Mouse (Mus musculus) liver, postnatal 0 days (tissue): ENCODE measurements around the gene Actr2. TPM values are rescaled to one million over a fixed set of nuclear protein-coding genes. Genes with fewer than 3 reads are reported as not detected.
A peak's percentile ranks its signal among the peaks of the same experiment; 100 is the strongest.
"Not testable (repeated sequence)": the region's sequence is repeated elsewhere in the genome, so short reads cannot be mapped to it uniquely, and the experiment has no call there.

Experiments used
- ATAC-seq: fragments of 200-750 bp; cut with Nextera tagmentation; 2 replicates; pipeline ENCODE4 v1.8.0; 2017; ENCODE audit warnings: mild to moderate bottlenecking, moderate library complexity
- DNase-seq: peaks from one replicate; pipeline ENCODE4 v3.0.0-alpha.2; 2016
- H3K27ac ChIP-seq: fragments of 300-500 bp; sonication (generic); 2 replicates; pipeline ENCODE4 v1.5.1; 2014; ENCODE audit warnings: antibody characterized with exemption, moderate library complexity, mild to moderate bottlenecking, low read depth
- H3K27me3 ChIP-seq: fragments of 300-500 bp; sonication (generic); 2 replicates; pipeline ENCODE4 v1.6.1; 2014; ENCODE audit warnings: low read length, control low read depth, mixed read lengths; ENCODE audit not compliant: insufficient read depth
- H3K36me3 ChIP-seq: fragments of 300-500 bp; sonication (generic); replicated peaks from 2 replicates; pipeline ENCODE4 v1.6.1; 2014; ENCODE audit warnings: mild to moderate bottlenecking, control low read depth, low read length, moderate library complexity, mixed read lengths; ENCODE audit not compliant: insufficient read depth
- H3K4me1 ChIP-seq: fragments of 300-500 bp; sonication (generic); 2 replicates; pipeline ENCODE4 v1.6.1; 2014; ENCODE audit warnings: antibody characterized with exemption, mild to moderate bottlenecking, control low read depth; ENCODE audit not compliant: insufficient read depth
- H3K4me2 ChIP-seq: fragments of 300-500 bp; sonication (generic); 2 replicates; pipeline ENCODE4 v1.6.1; 2014; ENCODE audit warnings: low read depth, mild to moderate bottlenecking, low read length, moderate library complexity, mixed read lengths
- H3K4me3 ChIP-seq: fragments of 300-500 bp; sonication (generic); 2 replicates; pipeline ENCODE4 v1.5.1; 2014; ENCODE audit warnings: low read depth, low read length
- H3K9ac ChIP-seq: fragments of 300-500 bp; sonication (generic); replicated peaks from 2 replicates; pipeline ENCODE4 v1.6.1; 2014; ENCODE audit warnings: mild to moderate bottlenecking, moderate library complexity
- H3K9me3 ChIP-seq: fragments of 300-500 bp; sonication (generic); 2 replicates; pipeline ENCODE4 v1.6.1; 2016; ENCODE audit warnings: mild to moderate bottlenecking, control low read depth, low read length, mixed read lengths
- CTCF ChIP-seq: sonication (generic); IDR thresholded peaks from 2 replicates; pipeline ENCODE4 v1.5.1; 2016; ENCODE audit warnings: antibody characterized with exemption, low read depth
- EP300 ChIP-seq: IDR thresholded peaks from 2 replicates; pipeline ENCODE4 v1.6.1; 2016; ENCODE audit warnings: antibody characterized with exemption, low read depth, mild to moderate bottlenecking
- WGBS: fragments of 180-500 bp; shearing (Covaris S2); extraction: QIAGEN DNeasy Blood & Tissue Kit; methylation state at CpG from one replicate; pipeline ENCODE4 v1.1.7; 2014; ENCODE audit not compliant: insufficient replicate concordance; 5-methylcytosine and 5-hydroxymethylcytosine counted together
- polyA plus RNA-seq: library from polyadenylated mRNA; unstranded; fragments of >200 nt; fragmentation: Nextera tagmentation; extraction: Ambion mirVana; gene quantifications from 2 replicates; pipeline ENCODE4 v1.2.1, GENCODE M21; 2015

Actr2 gene
- polyA plus RNA-seq, 1 experiment from 2014 or later = 54.3 TPM

- H3K27ac ChIP-seq = no peak overlapping the region
- no peaks in the 10 kb centered on the region for H3K4me1 ChIP-seq
- H3K36me3 ChIP-seq = no peaks in the 10 kb centered on the region
- WGBS = 84% methylated on average over 7 of the region's 7 CpGs
- no peaks in the 10 kb centered on the region for H3K9me3 ChIP-seq
- no peak overlapping the region for H3K4me2 ChIP-seq
- DNase-seq (no peak), ATAC-seq (no peak)
- TF ChIP-seq EP300 = no peak
- no peak for TF ChIP-seq CTCF
- no peaks in the 10 kb centered on the region for H3K27me3 ChIP-seq
- no peak overlapping the region for H3K4me3 ChIP-seq
- no peak overlapping the region for H3K9ac ChIP-seq
Measured at GRCm38 (mm10) chr11:20035972-20036371, 76.7 kb downstream of the Actr2 start.

GRCm38 (mm10) chr11:20035343-20035928 is 77.3 kb downstream of the Actr2 start:
- TF ChIP-seq EP300 (no peak), CTCF (no peak)
- Histone ChIP-seq H3K9ac (no peak overlapping the region), H3K27me3 (no peaks in the 10 kb centered on the region), H3K27ac (no peak overlapping the region), H3K4me1 (no peaks in the 10 kb centered on the region), H3K36me3 (no peaks in the 10 kb centered on the region), H3K4me2 (no peak overlapping the region), H3K4me3 (no peak overlapping the region), H3K9me3 (no peaks in the 10 kb centered on the region)
- 50% methylated on average over 11 of the region's 11 CpGs for WGBS
- ATAC-seq = no peak
- DNase-seq = no peak

DNA sequence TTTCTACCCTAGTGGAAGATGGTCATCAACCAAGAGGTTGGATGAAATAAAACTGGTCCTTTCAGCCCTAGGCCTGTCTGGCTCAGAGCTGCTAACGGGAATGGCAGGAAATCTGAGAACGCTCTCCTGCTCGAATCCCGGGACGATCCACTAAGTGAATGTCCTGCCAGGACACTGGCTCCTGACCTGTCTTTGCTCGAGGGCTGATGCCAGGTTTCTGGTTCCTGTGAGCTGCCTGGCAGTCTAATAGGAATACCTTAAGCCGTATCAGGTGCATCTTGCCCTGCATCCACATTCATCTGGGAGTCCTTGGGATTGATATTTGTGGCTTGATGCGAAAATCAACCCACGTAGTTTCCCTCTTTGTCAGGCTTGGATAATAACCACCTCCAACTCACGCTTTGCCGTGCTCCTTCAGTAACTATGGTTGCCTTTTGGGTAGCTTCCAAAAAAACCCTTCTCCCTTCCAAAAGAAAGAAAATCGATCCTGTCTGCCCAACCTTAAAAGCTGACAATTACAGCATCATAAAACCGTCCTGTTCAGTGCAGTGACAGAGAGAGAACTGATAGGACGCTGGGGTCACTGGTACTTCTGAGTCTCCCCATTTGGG is 78.3 kb downstream of the Actr2 start:
- 67% methylated on average over 14 of the region's 14 CpGs for WGBS
- H3K4me3 ChIP-seq = no peak overlapping the region
- no peak for TF ChIP-seq EP300
- TF ChIP-seq CTCF = no peak
- H3K9ac ChIP-seq = no peak overlapping the region
- no peak overlapping the region for H3K4me2 ChIP-seq
- no peak for ATAC-seq
- H3K27me3 ChIP-seq = no peaks in the 10 kb centered on the region
- H3K36me3 ChIP-seq = no peaks in the 10 kb centered on the region
- H3K9me3 ChIP-seq = no peaks in the 10 kb centered on the region
- H3K27ac ChIP-seq = no peak overlapping the region
- no peaks in the 10 kb centered on the region for H3K4me1 ChIP-seq
- DNase-seq = no peak

DNA sequence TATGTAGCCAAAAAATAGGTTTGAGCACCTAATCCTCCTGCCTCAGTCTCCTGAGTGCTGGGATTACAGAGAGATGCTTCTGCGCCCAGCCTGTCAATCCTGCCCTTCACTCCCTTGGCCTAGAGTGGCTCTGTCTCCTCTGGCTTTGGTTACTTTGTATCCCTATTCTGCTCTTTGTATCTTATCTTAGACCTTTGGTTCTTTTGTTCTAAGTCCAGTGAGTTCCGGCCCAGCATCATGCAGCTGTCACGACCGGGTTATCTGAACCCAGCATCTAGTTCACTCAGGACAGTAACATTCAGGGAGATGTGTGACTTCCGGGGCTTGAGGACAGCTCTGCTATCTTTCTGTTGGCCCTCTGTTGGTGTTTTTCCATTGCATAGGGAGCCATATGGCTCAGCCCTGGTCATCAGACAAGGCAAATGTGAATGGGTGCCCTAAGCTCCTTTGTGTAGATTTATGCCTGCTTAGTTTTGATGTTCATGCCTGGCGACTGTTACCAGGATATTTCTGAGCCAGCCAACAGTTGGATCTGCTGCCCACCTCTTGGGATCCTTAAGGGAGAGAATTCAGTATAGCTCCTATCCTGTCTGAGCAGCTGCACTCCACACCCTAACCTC is 79.1 kb downstream of the Actr2 start:
- ATAC-seq (no peak), DNase-seq (no peak)
- Histone ChIP-seq H3K27me3 (no peaks in the 10 kb centered on the region), H3K36me3 (no peaks in the 10 kb centered on the region), H3K4me1 (no peaks in the 10 kb centered on the region), H3K4me2 (no peak overlapping the region), H3K9ac (no peak overlapping the region), H3K4me3 (no peak overlapping the region), H3K9me3 (no peaks in the 10 kb centered on the region), H3K27ac (no peak overlapping the region)
- WGBS = 53% methylated on average over 6 of the region's 6 CpGs
- TF ChIP-seq CTCF (no peak), EP300 (no peak)

DNA sequence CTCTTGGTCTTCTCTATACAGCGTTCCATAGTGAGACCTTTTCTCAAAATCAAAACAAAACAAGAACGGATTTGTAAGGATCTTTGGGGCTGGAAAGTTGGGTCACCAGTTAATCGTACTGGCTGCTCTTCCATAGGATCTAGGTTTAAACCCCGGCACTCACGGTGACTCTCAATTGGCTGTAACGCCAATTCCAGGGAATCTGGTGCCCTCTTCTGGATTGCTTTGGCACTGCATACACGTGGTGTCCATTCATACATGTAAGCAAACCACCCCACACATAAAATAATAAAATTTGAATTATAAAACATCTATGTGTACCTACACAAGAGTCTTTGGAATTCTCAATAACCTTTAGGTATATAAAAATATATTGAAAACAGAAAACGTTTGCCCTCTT is 81.2 kb downstream of the Actr2 start:
- TF ChIP-seq CTCF = peak; percentile 87
- no peak for TF ChIP-seq EP300
- Histone ChIP-seq H3K27me3 (no peaks in the 10 kb centered on the region), H3K4me3 (no peak overlapping the region), H3K9me3 (no peaks in the 10 kb centered on the region), H3K27ac (no peak overlapping the region), H3K9ac (no peak overlapping the region), H3K4me1 (no peaks in the 10 kb centered on the region), H3K36me3 (no peaks in the 10 kb centered on the region), H3K4me2 (no peak overlapping the region)
- 40% methylated on average over 8 of the region's 8 CpGs for WGBS
- ATAC-seq (no peak), DNase-seq (peak; percentile 73)

- not testable (repeated sequence) for H3K9me3 ChIP-seq, DNase-seq, H3K4me3 ChIP-seq, H3K4me1 ChIP-seq, ATAC-seq, H3K27ac ChIP-seq, H3K9ac ChIP-seq, H3K4me2 ChIP-seq, H3K36me3 ChIP-seq, H3K27me3 ChIP-seq
- WGBS = 80% methylated on average over 5 of the region's 5 CpGs
Measured at GRCm38 (mm10) chr11:20030973-20031372, 81.7 kb downstream of the Actr2 start.
